Comparison of ENCODE assay signal across 8 mouse cellular contexts in genomic region chr7:101863415-101863814, GRCm38 (mm10). TPM values are rescaled to one million over a fixed set of nuclear protein-coding genes. Genes with fewer than 3 reads are reported as not detected.
DNase-seq lines count a peak whose midpoint lies in the region; ATAC-seq lines count a peak whose summit lies in the region.

Anapc15 (plus strand) TSS chr7:101863715.

- no peaks in the 10 kb centered on the region for H3K36me3 ChIP-seq in neural tube, embryonic 11.5 days (ENCODE audit: control insufficient read depth, insufficient read depth, low read length)
- H3K36me3 ChIP-seq in embryonic facial prominence, embryonic 15.5 days, result no peaks in the 10 kb centered on the region
- no peaks in the 10 kb centered on the region for H3K36me3 ChIP-seq in heart, embryonic 16.5 days (ENCODE audit: control insufficient read depth, insufficient read depth)
- H3K36me3 ChIP-seq in neural tube, embryonic 12.5 days, result no peaks in the 10 kb centered on the region

- DNase-seq in neural tube, embryonic 11.5 days (ENCODE audit: low spot score), result no peak
- no peak for DNase-seq in neural tube, embryonic 10.5 days (ENCODE audit: extremely low spot score, low spot score)
- no peak for DNase-seq in left cerebral cortex, postnatal 36 days (ENCODE audit: low spot score in 2 of 2)
- no peak for DNase-seq in frontal cortex, postnatal 25 days (ENCODE audit: low spot score in 2 of 2)
- DNase-seq in urinary bladder, postnatal 4 days (ENCODE audit: low spot score in 2 of 2), result no peak

- ATAC-seq in neural tube, embryonic 11.5 days (ENCODE audit: insufficient read depth, low FRiP score, low TSS enrichment), result no peak
- no peak for ATAC-seq in embryonic facial prominence, embryonic 15.5 days (ENCODE audit: insufficient number of reproducible peaks, low FRiP score, low TSS enrichment, low read depth)
- no peak for ATAC-seq in heart, embryonic 16.5 days (replicated peaks; ENCODE audit: extremely low read depth, insufficient read depth, low FRiP score)
- no peak for ATAC-seq in neural tube, embryonic 12.5 days (ENCODE audit: low FRiP score, low read depth)

- no peak within 1 kb of the TSS for H3K9ac ChIP-seq in neural tube, embryonic 11.5 days (ENCODE audit: low read length)
- H3K9ac ChIP-seq in embryonic facial prominence, embryonic 15.5 days, result no peak within 1 kb of the TSS
- H3K9ac ChIP-seq in heart, embryonic 16.5 days (ENCODE audit: low read length), result no peak within 1 kb of the TSS
- H3K9ac ChIP-seq in neural tube, embryonic 12.5 days, result no peak within 1 kb of the TSS

- WGBS in neural tube, embryonic 11.5 days, result 81% methylated on average over 3 of the region's 3 CpGs
- WGBS in embryonic facial prominence, embryonic 15.5 days, result 67% methylated on average over 3 of the region's 3 CpGs
- 66% methylated on average over 3 of the region's 3 CpGs for WGBS in heart, embryonic 16.5 days
- WGBS in neural tube, embryonic 12.5 days, result 84% methylated on average over 3 of the region's 3 CpGs

- H3K9me3 ChIP-seq in neural tube, embryonic 11.5 days (ENCODE audit: control insufficient read depth, low read length), result no peaks in the 10 kb centered on the region
- H3K9me3 ChIP-seq in embryonic facial prominence, embryonic 15.5 days (replicated peaks), result no peaks in the 10 kb centered on the region
- no peaks in the 10 kb centered on the region for H3K9me3 ChIP-seq in heart, embryonic 16.5 days (replicated peaks; ENCODE audit: control insufficient read depth, low read length)
- H3K9me3 ChIP-seq in neural tube, embryonic 12.5 days, result no peaks in the 10 kb centered on the region

- no peak within 1 kb of the TSS for H3K4me2 ChIP-seq in neural tube, embryonic 11.5 days (ENCODE audit: low read depth)
- H3K4me2 ChIP-seq in embryonic facial prominence, embryonic 15.5 days (replicated peaks), result no peak within 1 kb of the TSS
- no peak within 1 kb of the TSS for H3K4me2 ChIP-seq in heart, embryonic 16.5 days (ENCODE audit: low read depth, low read length)
- H3K4me2 ChIP-seq in neural tube, embryonic 12.5 days (replicated peaks), result no peak within 1 kb of the TSS

- no peaks in the 10 kb centered on the region for H3K27me3 ChIP-seq in neural tube, embryonic 11.5 days (ENCODE audit: control insufficient read depth, insufficient read depth, low read length)
- no peaks in the 10 kb centered on the region for H3K27me3 ChIP-seq in embryonic facial prominence, embryonic 15.5 days
- H3K27me3 ChIP-seq in heart, embryonic 16.5 days (ENCODE audit: control insufficient read depth, insufficient read depth, low read length), result no peaks in the 10 kb centered on the region
- no peaks in the 10 kb centered on the region for H3K27me3 ChIP-seq in neural tube, embryonic 12.5 days (replicated peaks)

- no peaks in the 10 kb centered on the region for H3K4me1 ChIP-seq in neural tube, embryonic 11.5 days (ENCODE audit: control insufficient read depth, insufficient read depth, low read length)
- H3K4me1 ChIP-seq in embryonic facial prominence, embryonic 15.5 days, result no peaks in the 10 kb centered on the region
- H3K4me1 ChIP-seq in heart, embryonic 16.5 days (ENCODE audit: control insufficient read depth, insufficient read depth, low read length), result no peaks in the 10 kb centered on the region
- no peaks in the 10 kb centered on the region for H3K4me1 ChIP-seq in neural tube, embryonic 12.5 days

- intact Hi-C loops in left cerebral cortex, postnatal 36 days (cut with DNase I), result no loop called here

- H3K27ac ChIP-seq in neural tube, embryonic 11.5 days (ENCODE audit: low read depth, low read length), result no peak within 1 kb of the TSS
- H3K27ac ChIP-seq in embryonic facial prominence, embryonic 15.5 days (replicated peaks), result no peak within 1 kb of the TSS
- no peak within 1 kb of the TSS for H3K27ac ChIP-seq in heart, embryonic 16.5 days (ENCODE audit: low read length)
- no peak within 1 kb of the TSS for H3K27ac ChIP-seq in neural tube, embryonic 12.5 days

- H3K4me3 ChIP-seq in neural tube, embryonic 11.5 days (ENCODE audit: low read depth, low read length), result no peak within 1 kb of the TSS
- no peak within 1 kb of the TSS for H3K4me3 ChIP-seq in embryonic facial prominence, embryonic 15.5 days (replicated peaks)
- no peak within 1 kb of the TSS for H3K4me3 ChIP-seq in heart, embryonic 16.5 days (ENCODE audit: low read length)
- H3K4me3 ChIP-seq in neural tube, embryonic 12.5 days, result no peak within 1 kb of the TSS

RNA-seq across cellular contexts. Expression of gene Anapc15, which starts in this region (rescaled TPM):
- polyA plus RNA-seq in neural tube, embryonic 11.5 days (2014; fragmentation: Nextera tagmentation; extraction: Ambion mirVana), result 79.9 and 87.3 TPM in 2 replicates
- 56.6 and 61.0 TPM in 2 replicates for polyA plus RNA-seq in embryonic facial prominence, embryonic 15.5 days (2015; fragmentation: Nextera tagmentation; extraction: Ambion mirVana)
- polyA plus RNA-seq in heart, embryonic 16.5 days (2015; fragmentation: Nextera tagmentation; extraction: Ambion mirVana), result 53.2 and 54.0 TPM in 2 replicates
- 10 to 100 TPM; 31.0 to 31.7 TPM for total RNA-seq in left cerebral cortex, postnatal 36 days (2021)
- 86.0 and 89.1 TPM in 2 replicates for polyA plus RNA-seq in neural tube, embryonic 12.5 days (2016; fragmentation: Nextera tagmentation; extraction: Ambion mirVana)
